Mouse (Mus musculus) neural tube, embryonic 13.5 days (tissue): ENCODE results near the gene Mlec. TPM values are rescaled to one million over a fixed set of nuclear protein-coding genes. Genes with fewer than 3 reads are reported as not detected.

Experiments
- ATAC-seq: fragments of 200-750 bp; cut with Nextera tagmentation; 2 replicates; pipeline ENCODE4 v1.8.0; 2017; ENCODE audit warnings: low read depth, mild to moderate bottlenecking, moderate TSS enrichment, moderate library complexity
- H3K27ac ChIP-seq: fragments of 300-500 bp; sonication (generic); replicated peaks from 2 replicates; pipeline ENCODE4 v1.5.1; 2015; ENCODE audit warnings: moderate library complexity, mild to moderate bottlenecking, inconsistent platforms
- H3K27me3 ChIP-seq: fragments of 300-500 bp; sonication (generic); 2 replicates; pipeline ENCODE4 v1.6.1; 2015; ENCODE audit warnings: mild to moderate bottlenecking, inconsistent platforms
- H3K36me3 ChIP-seq: fragments of 300-500 bp; sonication (generic); 2 replicates; pipeline ENCODE4 v1.6.1; 2015; ENCODE audit warnings: mild to moderate bottlenecking, inconsistent platforms
- H3K4me1 ChIP-seq: fragments of 300-500 bp; sonication (generic); replicated peaks from 2 replicates; pipeline ENCODE4 v1.6.1; 2015; ENCODE audit warnings: inconsistent platforms
- H3K4me2 ChIP-seq: fragments of 300-500 bp; sonication (generic); 2 replicates; pipeline ENCODE4 v1.6.1; 2015; ENCODE audit warnings: inconsistent platforms, mild to moderate bottlenecking, moderate library complexity
- H3K4me3 ChIP-seq: fragments of 300-500 bp; sonication (generic); 2 replicates; pipeline ENCODE4 v1.5.1; 2015; ENCODE audit warnings: mild to moderate bottlenecking, inconsistent platforms
- H3K9ac ChIP-seq: fragments of 300-500 bp; sonication (generic); 2 replicates; pipeline ENCODE4 v1.6.1; 2015; ENCODE audit warnings: moderate library complexity, mild to moderate bottlenecking, inconsistent platforms
- H3K9me3 ChIP-seq: fragments of 300-500 bp; sonication (generic); 2 replicates; pipeline ENCODE4 v1.6.1; 2016; ENCODE audit warnings: inconsistent platforms
- WGBS: fragments of 180-500 bp; shearing (Covaris S2); methylation state at CpG from one replicate; pipeline ENCODE4 v1.1.7; 2015; 5-methylcytosine and 5-hydroxymethylcytosine counted together
- polyA plus RNA-seq: library from polyadenylated mRNA; unstranded; fragments of >200 nt; fragmentation: Nextera tagmentation; extraction: Ambion mirVana; gene quantifications from 2 replicates; pipeline ENCODE4 v1.2.1, GENCODE M21; 2015

Gene Mlec
- polyA plus RNA-seq, result 32.1 and 33.5 TPM in 2 replicates

GRCm38 (mm10) chr5:115158040-115158983 is at the start of gene Mlec:
TSS of gene Mlec (minus strand) at chr5:115158179.
- no peaks in the 10 kb centered on the region for H3K36me3 ChIP-seq
- H3K4me2 ChIP-seq, result peak within 1 kb of the TSS; percentile 96
- peaks cover 57% of the 10 kb centered on the region for H3K4me1 ChIP-seq
- peak within 1 kb of the TSS; percentile 99 for H3K27ac ChIP-seq
- H3K4me3 ChIP-seq, result peak within 1 kb of the TSS; percentile 96
- peak within 1 kb of the TSS; percentile 97 for H3K9ac ChIP-seq
- no peaks in the 10 kb centered on the region for H3K27me3 ChIP-seq
- H3K9me3 ChIP-seq, result no peaks in the 10 kb centered on the region
- WGBS, result under 1% methylated on average over 66 of the region's 78 CpGs
- peak; percentile 99 for ATAC-seq

DNA sequence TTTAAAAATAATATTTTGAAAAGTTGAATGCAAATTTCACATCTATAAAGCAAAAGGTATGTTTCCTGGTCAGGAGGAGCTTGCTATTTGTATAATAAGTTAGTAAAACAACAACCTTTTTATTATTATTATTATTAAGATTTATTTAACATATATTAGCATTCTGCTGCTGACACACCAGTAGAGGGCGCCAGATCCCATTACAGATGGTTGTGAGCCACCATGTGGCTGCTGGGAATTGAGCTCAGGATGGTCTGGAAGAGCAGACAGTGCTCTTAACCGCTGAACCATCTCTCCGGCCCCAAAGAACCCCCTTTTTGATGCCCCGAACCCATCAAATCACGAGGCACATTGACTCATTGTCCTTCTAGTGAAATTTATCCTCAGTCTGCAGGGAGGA is 49.3 kb upstream of the Mlec start:
- WGBS, result 63% methylated on average over 5 of the region's 5 CpGs
- H3K36me3 ChIP-seq, result no peaks in the 10 kb centered on the region
- H3K4me3 ChIP-seq, result no peak overlapping the region
- no peak overlapping the region for H3K4me2 ChIP-seq
- peaks cover 29% of the 10 kb centered on the region for H3K4me1 ChIP-seq
- ATAC-seq, result no peak
- no peak overlapping the region for H3K9ac ChIP-seq
- no peak overlapping the region for H3K27ac ChIP-seq
- no peaks in the 10 kb centered on the region for H3K9me3 ChIP-seq
- no peaks in the 10 kb centered on the region for H3K27me3 ChIP-seq

DNA sequence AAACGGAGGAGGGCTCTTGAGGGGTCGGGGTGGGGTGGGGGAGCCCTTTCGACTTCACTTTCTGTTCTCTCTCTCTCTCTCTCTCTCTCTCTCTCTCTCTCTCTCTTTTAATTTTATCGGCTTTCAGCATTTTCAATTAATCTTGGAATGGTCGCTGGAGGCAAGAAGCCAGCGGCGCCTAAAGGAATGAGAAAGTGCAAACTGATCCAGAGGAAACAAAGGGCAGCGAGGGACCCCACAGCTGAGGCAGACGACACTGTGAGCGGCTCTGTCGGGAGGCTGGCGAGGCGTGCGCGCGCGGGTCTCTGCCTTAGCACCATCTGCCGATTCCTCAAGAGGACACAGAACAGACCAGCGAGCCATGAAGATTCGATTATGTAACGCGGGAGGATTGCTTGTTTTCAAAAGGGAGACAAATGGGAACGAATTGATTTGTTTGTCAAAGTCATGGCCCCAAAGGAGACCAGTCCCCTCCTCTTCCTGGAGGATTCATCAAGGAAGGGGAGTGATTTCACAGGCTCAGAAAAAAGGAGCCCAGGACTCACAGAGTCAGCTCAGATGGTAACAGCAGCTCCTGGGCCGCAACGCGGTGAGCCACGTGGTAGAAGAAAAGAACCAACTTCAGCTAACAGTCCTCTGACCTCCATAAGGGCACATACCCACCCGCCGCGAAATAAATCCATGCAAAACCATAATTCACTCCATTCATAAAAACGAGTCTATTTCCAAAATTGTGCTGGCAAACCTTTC is 46.8 kb upstream of the Mlec start:
- WGBS, result 3% methylated on average over 31 of the region's 31 CpGs
- peak overlapping the region; percentile 91 for H3K27ac ChIP-seq
- peaks cover 29% of the 10 kb centered on the region for H3K4me1 ChIP-seq
- peak overlapping the region; percentile 62 for H3K9ac ChIP-seq
- peak overlapping the region; percentile 30 for H3K4me3 ChIP-seq
- H3K36me3 ChIP-seq, result no peaks in the 10 kb centered on the region
- no peaks in the 10 kb centered on the region for H3K27me3 ChIP-seq
- H3K4me2 ChIP-seq, result peak overlapping the region; percentile 55
- no peaks in the 10 kb centered on the region for H3K9me3 ChIP-seq
- peak; percentile 91 for ATAC-seq

GRCm38 (mm10) chr5:115203735-115204561 is 46.0 kb upstream of the Mlec start:
- 12% methylated on average over 23 of the region's 23 CpGs for WGBS

DNA sequence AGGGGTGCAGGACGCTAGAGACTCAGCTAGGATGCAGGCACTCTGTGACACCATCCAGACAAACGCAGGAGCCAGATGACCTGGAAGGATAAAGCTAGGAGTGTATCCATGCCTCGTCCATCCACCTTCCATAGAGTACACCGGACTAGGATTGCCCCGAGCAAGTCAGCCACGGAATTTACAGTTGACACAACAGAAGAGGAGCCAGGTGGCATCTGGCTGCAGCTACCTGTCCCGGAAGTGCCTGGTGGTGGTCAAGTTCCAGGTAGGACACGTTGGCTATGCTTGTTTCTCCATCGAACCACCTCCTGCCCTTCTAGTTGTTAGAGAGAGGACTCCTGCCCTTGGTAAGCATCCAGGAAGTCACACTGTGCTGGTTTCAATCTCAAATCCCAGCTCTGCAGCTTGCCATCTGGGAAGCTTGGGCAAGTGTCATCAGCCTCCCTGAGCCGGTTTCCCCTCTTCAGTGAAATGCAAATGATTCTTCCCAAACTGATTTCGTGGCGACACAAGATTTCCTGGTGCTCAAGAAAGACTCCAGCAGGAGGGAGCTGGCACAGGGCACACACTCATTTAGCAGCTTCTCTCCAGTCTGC is 36.7 kb upstream of the Mlec start:
- H3K27ac ChIP-seq, result peak overlapping the region; percentile 86
- WGBS, result 5% methylated on average over 12 of the region's 12 CpGs
- H3K9ac ChIP-seq, result peak overlapping the region; percentile 94
- H3K36me3 ChIP-seq, result no peaks in the 10 kb centered on the region
- no peaks in the 10 kb centered on the region for H3K9me3 ChIP-seq
- ATAC-seq, result peak; percentile 20; the same call in 1 of the 2 replicates
- peaks cover 22% of the 10 kb centered on the region for H3K27me3 ChIP-seq
- peaks cover 48% of the 10 kb centered on the region for H3K4me1 ChIP-seq
- H3K4me3 ChIP-seq, result peak overlapping the region; percentile 70
- peak overlapping the region; percentile 99 for H3K4me2 ChIP-seq

More at GRCm38 (mm10) chr5:115203735-115204561, 46.0 kb upstream of the Mlec start:
- H3K4me3 ChIP-seq, result peak overlapping the region; percentile 30
- peak overlapping the region; percentile 55 for H3K4me2 ChIP-seq
- ATAC-seq, result peak; percentile 69
- H3K4me1 ChIP-seq, result peaks cover 29% of the 10 kb centered on the region
- no peaks in the 10 kb centered on the region for H3K36me3 ChIP-seq
- H3K9me3 ChIP-seq, result no peaks in the 10 kb centered on the region
- H3K9ac ChIP-seq, result peak overlapping the region; percentile 62
- H3K27me3 ChIP-seq, result no peaks in the 10 kb centered on the region
- peak overlapping the region; percentile 91 for H3K27ac ChIP-seq

DNA sequence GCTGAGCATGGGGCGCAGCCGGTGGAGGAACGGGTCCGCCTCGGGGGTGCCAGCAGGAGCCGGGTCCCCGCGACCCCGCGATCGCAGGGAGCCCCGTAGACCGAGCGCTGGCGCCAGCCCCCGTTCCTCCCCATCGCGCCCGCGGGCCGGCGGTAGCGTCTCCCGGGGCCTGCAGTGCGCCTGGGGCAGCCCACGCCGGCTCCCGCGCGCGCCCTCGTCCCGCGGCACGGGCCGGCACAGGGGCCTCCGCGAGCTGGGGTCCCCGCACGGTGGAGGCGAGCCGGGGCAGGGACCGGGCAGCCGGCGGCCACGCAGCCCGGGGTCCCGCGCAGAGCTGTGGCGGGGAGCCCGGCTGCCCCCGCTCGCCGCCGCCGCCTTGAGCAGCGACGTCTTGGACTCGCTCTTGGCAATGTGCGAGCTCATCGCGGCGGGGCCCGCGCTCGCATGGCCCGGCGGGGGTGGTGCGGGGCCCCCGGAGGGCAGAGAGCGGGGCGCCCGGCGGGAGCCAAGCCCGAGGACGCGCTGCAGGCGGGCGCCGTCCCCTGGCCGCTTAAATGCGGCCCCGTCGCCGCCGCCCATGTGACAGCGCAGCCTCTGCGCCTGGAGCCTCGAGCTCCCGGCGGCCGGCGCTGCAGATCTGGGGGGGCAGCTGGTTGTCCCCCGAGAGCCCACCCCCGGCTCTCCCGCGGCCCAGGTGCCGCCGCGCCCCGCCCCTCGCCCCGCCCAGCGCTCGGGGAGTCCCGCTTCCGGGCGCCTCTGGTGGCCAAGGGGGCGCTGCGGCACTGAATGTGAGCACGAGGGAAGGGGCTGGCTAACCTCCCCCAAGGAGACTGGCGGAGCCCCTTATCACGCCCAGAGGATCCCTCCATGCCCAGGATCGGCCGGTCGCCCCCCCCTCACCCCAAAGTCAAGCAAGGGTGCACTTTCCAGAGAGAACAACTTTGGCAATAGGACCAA is 36.0 kb upstream of the Mlec start, which contains the start of gene Cabp1:
Gene Cabp1, minus strand, starts transcription at position 713 of the 957 bp plus-strand sequence.
- Histone ChIP-seq H3K36me3 (no peaks in the 10 kb centered on the region), H3K4me2 (peak within 1 kb of the TSS; percentile 99), H3K4me1 (peaks cover 48% of the 10 kb centered on the region), H3K27me3 (peaks cover 24% of the 10 kb centered on the region), H3K27ac (peak within 1 kb of the TSS; percentile 86), H3K9me3 (no peaks in the 10 kb centered on the region), H3K4me3 (peak within 1 kb of the TSS; percentile 70), H3K9ac (peak within 1 kb of the TSS; percentile 94)
- peak; percentile 55 for ATAC-seq
- WGBS, result under 1% methylated on average over 103 of the region's 116 CpGs

DNA sequence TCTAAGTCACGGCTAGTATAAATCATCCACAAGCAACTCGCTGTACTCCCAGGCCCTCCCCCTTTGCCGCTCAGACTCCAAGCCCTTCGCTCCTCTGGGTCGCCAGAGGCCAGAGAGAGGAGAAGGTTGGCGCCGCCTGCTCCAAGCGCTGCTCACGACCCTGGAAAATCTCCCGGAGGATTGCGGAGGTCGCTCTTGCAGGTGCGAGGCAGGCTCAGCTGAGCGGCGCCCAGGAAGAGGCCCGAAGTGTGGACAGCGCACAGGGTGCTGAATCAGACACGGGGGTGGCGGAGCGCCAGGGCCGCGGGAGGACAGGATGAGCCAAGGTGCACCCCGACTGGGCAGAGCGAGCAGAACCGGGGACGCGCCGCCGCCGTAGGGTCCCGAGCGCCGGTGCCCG is 35.2 kb upstream of the Mlec start:
- Histone ChIP-seq H3K4me3 (peak overlapping the region; percentile 70), H3K4me1 (peaks cover 48% of the 10 kb centered on the region), H3K9me3 (no peaks in the 10 kb centered on the region), H3K36me3 (no peaks in the 10 kb centered on the region), H3K9ac (peak overlapping the region; percentile 94), H3K27ac (peak overlapping the region; percentile 86), H3K4me2 (peak overlapping the region; percentile 99), H3K27me3 (peaks cover 24% of the 10 kb centered on the region)
- 1% methylated on average over 34 of the region's 34 CpGs for WGBS
- ATAC-seq, result 0 out of 2 replicates have a peak, but pooled peaks have one; percentile 8

GRCm38 (mm10) chr5:115192828-115193195 is 34.8 kb upstream of the Mlec start:
- no peak for ATAC-seq
- peaks cover 24% of the 10 kb centered on the region for H3K27me3 ChIP-seq
- peak overlapping the region; percentile 99 for H3K4me2 ChIP-seq
- H3K27ac ChIP-seq, result peak overlapping the region; percentile 86
- H3K4me1 ChIP-seq, result peaks cover 51% of the 10 kb centered on the region
- peak overlapping the region; percentile 70 for H3K4me3 ChIP-seq
- peak overlapping the region; percentile 94 for H3K9ac ChIP-seq
- no peaks in the 10 kb centered on the region for H3K9me3 ChIP-seq
- WGBS, result 7% methylated on average over 7 of the region's 7 CpGs
- H3K36me3 ChIP-seq, result no peaks in the 10 kb centered on the region

GRCm38 (mm10) chr5:115191880-115192827 is 34.2 kb upstream of the Mlec start:
- Histone ChIP-seq H3K9me3 (no peaks in the 10 kb centered on the region), H3K4me2 (peak overlapping the region; percentile 99), H3K9ac (peak overlapping the region; percentile 94), H3K4me1 (peaks cover 57% of the 10 kb centered on the region), H3K27me3 (peaks cover 24% of the 10 kb centered on the region), H3K36me3 (no peaks in the 10 kb centered on the region), H3K27ac (peak overlapping the region; percentile 86; the same call in 1 of the 2 replicates), H3K4me3 (peak overlapping the region; percentile 70)
- no peak for ATAC-seq
- 6% methylated on average over 29 of the region's 29 CpGs for WGBS
